Mouse (Mus musculus) liver (tissue): ENCODE data around the gene Aadat.
A peak's percentile ranks its signal among the peaks of the same experiment; 100 is the strongest.
"Not testable (repeated sequence)": the region's sequence is repeated elsewhere in the genome, so short reads cannot be mapped to it uniquely, and the experiment has no call there.

Experiments
- DNase-seq: peaks from one replicate; pipeline ENCODE4 v3.0.0-alpha.2; 2020; ENCODE audit warnings: mixed read lengths

Gene Aadat

DNA sequence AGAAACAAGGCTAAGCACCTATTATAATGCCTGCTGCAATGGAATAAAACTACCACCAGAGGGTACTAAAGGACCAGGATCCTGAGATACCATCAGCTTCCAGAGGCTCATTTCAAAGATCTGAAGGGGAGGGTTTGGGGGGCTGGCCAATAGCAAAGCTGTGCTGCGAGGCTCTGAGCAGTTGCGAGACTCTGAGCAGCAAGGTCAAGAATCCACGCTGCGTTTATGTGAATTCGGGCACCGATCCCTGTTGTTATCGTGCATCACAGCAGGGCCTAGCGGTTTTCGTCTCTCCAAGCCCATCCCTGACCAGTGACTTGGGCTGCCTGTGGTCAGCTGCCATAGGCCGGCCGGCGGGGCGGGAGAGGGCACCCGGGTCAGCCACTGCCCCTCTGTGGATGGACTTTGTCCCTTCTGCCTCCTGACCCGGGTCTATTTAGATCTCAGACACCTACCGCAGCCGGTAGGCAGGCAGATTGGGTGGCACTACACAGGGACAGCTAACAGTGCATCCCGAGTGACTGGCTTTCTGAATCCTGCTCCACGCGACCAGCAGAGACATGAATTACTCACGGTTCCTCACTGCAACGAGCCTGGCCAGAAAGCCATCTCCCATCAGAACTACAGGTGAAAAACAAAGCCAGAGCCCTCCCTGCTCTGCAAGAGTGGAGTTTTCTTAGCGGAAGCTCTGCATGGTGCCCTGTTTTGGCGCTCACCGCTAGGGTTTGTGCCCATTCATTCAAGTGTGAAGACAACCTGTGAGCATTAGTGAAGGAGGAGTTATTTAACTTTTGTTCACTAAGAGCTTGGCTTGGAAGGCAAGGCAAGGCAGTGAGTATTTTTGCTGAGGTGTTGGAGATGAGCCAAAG, at the start of gene Aadat:
TSS of gene Aadat (plus strand) at position 280 of the 869 bp plus-strand sequence.
- peak; percentile 54 for DNase-seq

GRCm38 (mm10) chr8:60466686-60467335, 38.9 kb upstream of the Aadat start:
- peak; percentile 33 for DNase-seq

DNA sequence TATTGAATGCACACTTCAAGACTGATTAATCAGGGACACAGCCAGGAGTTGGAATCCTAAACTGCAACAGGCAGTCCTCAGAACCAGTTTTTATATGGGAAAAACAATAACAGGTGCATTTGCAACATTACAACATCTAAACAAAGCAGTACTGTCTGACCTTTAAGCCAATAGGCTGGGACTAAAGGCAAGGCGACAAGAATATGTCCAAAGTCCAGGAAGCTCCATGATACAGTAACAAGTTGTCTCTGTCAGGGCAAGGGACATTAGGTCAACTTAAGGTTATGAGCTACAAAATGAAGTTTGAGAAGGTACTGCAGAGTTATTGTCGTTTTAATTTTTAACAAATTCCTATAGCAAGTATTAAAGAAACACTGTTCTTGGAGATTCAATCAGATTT, 15.6 kb upstream of the Aadat start:
- no peak for DNase-seq

- DNase-seq, result no peak
Observed at GRCm38 (mm10) chr8:60491871-60492270, 13.9 kb upstream of the Aadat start.

GRCm38 (mm10) chr8:60492471-60492870, 13.3 kb upstream of the Aadat start:
- no peak for DNase-seq

GRCm38 (mm10) chr8:60494606-60495005, 11.1 kb upstream of the Aadat start:
- no peak for DNase-seq

- DNase-seq, result not testable (repeated sequence)
Observed at GRCm38 (mm10) chr8:60495046-60495445, 10.7 kb upstream of the Aadat start.

DNA sequence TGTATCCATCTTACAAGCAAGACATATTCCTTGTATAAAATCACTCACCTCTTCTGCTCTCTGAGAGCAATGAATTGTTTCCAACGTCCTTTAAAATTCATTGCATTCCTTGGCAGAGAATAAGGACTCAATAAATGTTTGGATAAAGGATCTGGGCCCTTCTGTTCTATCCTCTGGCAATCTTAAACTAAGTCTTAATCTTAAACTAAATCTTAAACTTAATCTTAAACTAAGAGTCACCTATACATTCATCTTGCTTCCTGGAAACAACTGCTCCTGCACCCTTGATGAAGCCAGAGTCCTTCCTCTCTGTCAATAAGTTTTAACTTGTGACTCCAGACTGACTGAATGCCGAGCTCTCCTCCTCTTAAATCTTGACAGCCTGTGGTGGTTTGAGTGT, 2.6 kb upstream of the Aadat start, which contains the start of gene Gm10283:
TSS of gene Gm10283 (minus strand) at position 101 of the 400 bp plus-strand sequence.
- no peak for DNase-seq

DNA sequence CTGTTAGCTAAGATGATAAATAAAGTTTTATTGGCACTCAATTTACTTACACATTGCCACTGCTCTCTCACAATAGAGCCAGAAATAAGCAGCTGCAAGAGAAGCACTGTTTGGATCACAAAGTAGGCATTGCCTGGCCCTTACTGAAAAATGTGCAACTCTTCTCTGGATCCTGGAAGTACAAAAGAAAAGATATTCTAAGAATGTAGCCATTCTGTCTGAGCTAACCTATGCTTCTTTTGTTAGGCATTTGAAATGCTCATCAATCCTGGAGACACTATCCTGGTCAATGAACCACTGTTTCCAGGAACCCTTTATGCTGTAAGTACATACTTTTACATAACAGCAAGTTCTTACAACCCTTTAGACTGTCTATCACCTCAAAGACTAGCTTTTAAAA, 12.6 kb downstream of the Aadat start:
- no peak for DNase-seq

DNA sequence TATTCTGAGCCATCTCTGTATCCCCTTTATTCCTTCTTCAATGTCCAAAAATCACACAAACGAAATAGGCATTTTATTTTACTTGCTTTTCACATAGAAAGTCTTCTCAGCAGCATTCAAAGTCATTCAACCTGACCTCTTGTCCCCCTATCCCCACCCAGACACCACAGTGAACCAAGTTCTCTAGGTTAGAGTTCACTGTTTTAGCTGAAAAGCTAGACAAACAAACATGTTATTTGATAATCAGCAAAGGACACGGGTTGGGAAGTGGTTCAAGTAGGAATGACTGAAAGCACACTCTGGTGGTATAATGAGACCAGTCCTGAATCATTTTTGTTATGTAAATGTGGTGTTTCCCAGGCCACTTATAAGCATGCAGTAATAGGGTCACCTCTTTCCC, 29.2 kb downstream of the Aadat start:
- no peak for DNase-seq

GRCm38 (mm10) chr8:60566783-60567182, 61.1 kb downstream of the Aadat start:
- DNase-seq, result no peak

GRCm38 (mm10) chr8:60577231-60577630, 71.5 kb downstream of the Aadat start:
- DNase-seq, result no peak

- no peak for DNase-seq
Observed at GRCm38 (mm10) chr8:60583369-60583768, 77.6 kb downstream of the Aadat start.

GRCm38 (mm10) chr8:60591352-60592105, 85.8 kb downstream of the Aadat start:
- DNase-seq, result not testable (repeated sequence)

DNA sequence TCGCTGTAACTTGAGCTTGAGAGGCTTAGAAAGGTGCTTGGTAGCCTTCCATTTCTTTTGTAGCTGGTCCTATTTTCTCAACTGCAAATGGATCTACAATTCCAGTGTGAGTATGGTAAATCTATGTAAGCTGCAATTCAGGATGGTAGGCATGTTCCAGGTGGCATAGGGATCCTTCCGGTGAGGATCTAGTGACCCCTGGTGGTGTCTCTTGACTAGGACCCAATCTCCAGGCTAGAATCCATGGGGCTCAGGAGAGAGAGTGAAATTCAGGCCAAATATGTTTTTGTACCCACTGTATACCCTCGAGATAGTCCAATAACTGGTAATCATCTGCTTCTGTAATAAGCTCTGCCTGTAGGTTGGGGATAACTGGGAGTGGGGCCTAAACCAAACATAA, 89.0 kb downstream of the Aadat start:
- DNase-seq, result peak; percentile 5
